Mouse (Mus musculus): ENCODE measurements around the gene Gpkow. TPM values are rescaled to one million over a fixed set of nuclear protein-coding genes. Genes with fewer than 3 reads are reported as not detected.

The Gpkow gene
- polyA plus RNA-seq (2012; rRNA removed): 30.8 and 32.1 TPM in 2 replicates

DNA sequence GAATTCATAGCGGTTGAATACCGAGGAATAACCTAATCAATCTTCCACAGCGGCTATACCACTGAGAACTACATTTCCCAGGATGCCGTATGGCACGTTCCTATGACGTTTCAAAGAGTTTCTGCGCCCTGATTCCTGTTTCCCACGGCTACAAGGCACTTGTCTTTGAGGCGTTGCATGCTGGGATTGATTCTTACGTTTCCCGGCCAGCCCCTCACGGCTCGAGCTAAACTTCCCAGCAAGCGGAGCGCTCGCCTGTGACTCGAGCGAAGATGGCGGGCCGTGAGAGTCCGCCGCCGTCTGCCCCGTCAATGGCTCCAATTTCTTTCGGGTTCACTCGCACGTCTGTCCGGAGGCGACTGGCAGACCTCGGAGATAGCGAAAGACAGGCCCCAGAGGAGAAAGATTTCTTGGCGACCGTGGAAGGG lies at the start of gene Gpkow:
Gene Gpkow, plus strand, starts transcription at position 178 of the 428 bp plus-strand sequence.

GRCm38 (mm10) chrX:7657221-7657639 lies 39.7 kb upstream of the Gpkow start, which contains the start of gene Prickle3:
Gene Prickle3 (plus strand): TSS chrX:7657260.

DNA sequence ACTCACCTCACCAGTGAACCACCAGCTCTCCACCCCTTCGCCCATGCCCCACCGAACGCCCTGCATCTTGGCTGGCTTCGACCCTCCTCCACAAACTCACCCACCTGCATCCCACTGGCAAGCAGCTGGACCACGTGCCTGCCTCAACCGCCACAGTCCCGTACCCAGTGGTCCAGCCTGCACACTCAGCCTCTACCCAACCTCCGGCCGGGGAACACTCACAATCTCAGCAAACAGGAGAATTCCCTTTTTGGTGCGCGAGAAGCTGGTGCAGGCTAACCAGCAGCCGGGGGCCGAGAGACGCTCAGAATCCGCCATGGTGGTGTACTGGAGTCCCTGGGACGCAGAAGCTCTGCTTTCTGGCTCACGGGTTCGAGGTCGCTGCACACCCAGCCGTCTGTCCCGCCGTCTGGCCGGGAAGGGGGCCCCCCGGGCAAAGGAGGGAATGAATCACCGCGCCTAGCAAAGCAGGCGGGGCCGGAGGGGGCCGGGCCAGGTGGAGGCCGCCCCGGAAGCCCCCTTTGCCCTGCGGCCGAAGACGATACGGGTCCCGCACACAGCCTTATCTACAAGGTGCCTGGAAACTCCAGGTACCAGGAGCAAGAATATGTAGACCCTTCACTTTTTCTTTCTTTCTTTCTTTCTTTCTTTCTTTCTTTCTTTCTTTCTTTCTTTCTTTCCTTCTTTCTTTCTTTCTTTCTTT lies 25.9 kb upstream of the Gpkow start, which contains the start of gene Plp2:
Gene Plp2, minus strand, starts transcription at position 470 of the 703 bp plus-strand sequence.

GRCm38 (mm10) chrX:7680864-7681263 lies 16.1 kb upstream of the Gpkow start, which contains the start of gene Magix:
Gene Magix (minus strand): TSS chrX:7681251.

DNA sequence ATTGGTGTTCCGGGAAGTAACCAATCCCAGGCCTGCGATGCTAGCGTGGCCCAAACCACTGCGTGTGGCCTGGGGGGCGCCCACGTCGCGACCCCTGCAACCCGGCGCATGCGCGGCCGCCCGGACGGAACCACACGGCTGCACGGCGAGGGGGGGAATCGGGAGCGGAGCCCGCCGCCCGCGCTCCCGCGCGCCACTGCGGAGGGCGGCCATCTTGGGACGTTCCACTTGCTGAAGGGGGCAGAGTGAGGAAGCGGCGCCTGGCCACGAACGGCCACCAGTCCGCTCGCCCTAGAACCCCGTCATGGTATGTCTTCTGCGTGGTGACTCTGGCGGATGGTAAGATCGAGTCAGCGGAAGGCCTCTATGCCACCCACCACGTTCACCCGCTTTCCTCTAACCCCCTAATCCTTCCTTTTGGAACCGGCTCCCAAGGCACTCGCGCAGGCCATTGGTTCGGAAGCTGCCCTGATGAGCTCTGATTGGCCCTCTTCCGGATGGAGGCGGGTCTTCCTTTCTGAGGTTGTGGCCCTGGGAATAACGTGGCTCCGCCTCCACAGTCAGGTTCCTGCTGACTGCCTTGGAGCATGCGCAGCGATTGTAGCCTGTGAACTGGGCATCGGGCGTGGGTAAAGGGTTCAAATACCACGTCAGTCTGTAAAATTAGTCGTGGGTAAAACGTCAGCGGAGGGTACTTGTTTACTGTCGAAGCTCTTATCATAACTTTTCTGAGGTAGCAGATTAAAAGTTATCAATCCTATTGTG lies 17.4 kb downstream of the Gpkow start, which contains the start of gene Wdr45:
Gene Wdr45, plus strand, starts transcription at position 199 of the 765 bp plus-strand sequence.

DNA sequence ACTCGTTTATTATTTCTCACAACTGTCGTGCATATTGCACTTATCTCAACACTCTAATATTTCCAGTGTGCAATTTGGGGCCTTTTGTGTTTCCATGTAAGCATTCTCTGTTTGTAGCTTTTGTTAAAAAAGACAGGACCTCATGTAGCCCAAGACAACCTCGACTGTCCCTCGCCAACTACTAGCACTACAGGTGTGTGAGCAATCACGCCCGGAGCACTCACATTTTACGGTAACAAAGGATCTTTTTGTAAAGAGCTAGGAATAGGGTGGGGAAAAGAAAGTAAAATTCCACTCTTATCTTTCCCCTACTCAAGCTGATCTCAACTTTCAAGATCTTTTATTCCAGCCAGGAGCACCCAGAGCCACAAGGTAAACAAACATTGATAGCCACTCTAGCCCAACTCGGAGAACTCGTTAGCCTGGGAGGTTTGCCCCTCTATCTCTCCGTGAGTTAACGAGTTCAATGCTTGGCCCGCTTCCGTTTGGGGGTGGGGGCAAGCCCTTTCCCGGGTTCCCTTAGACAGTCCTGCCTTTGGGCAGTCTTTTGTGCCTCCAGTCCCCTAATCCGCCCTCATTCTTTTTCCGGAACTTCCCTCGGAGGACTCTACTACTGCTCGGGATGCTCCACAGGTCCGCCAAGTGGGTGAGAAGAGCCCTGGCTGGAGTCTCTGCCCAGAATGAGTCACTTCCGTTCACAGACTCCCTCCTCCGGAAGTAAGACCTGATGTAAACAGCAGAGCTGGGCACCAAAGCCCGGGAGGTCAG lies 24.8 kb downstream of the Gpkow start, which contains the start of gene Gm45208:
Gene Gm45208, plus strand, starts transcription at position 732 of the 768 bp plus-strand sequence.

GRCm38 (mm10) chrX:7728215-7728921 lies 31.4 kb downstream of the Gpkow start, which contains the start of gene Praf2:
Gene Praf2 (plus strand): TSS chrX:7728439.

GRCm38 (mm10) chrX:7750432-7751116 lies 53.6 kb downstream of the Gpkow start, which contains the start of gene Ccdc120:
Gene Ccdc120 (minus strand): TSS chrX:7750905.

Other genes with a start within 250 kb of the Gpkow start
- gene Foxp3, start 123.5 kb upstream of the Gpkow start, polyA plus RNA-seq (2012; rRNA removed): 0.03 and 0.13 TPM in 2 replicates
- 10.0 and 10.6 TPM in 2 replicates for gene Ppp1r3f, start 122.8 kb upstream of the Gpkow start, polyA plus RNA-seq (2012; rRNA removed)
- gene Ccdc22, start 91.6 kb upstream of the Gpkow start, polyA plus RNA-seq (2012; rRNA removed): 30.5 and 31.7 TPM in 2 replicates
- gene Cacna1f, start 90.0 kb upstream of the Gpkow start, polyA plus RNA-seq (2012; rRNA removed): 0.22 and 0.35 TPM in 2 replicates
- 300 and 326 TPM in 2 replicates for gene Syp, start 58.7 kb upstream of the Gpkow start, polyA plus RNA-seq (2012; rRNA removed)
- gene Prickle3, start 39.9 kb upstream of the Gpkow start, polyA plus RNA-seq (2012; rRNA removed): 2.3 and 2.6 TPM in 2 replicates
- gene Plp2, start 25.7 kb upstream of the Gpkow start, polyA plus RNA-seq (2012; rRNA removed): 32.6 and 38.3 TPM in 2 replicates
- gene Magix, start 15.9 kb upstream of the Gpkow start, polyA plus RNA-seq (2012; rRNA removed): 0.31 and 0.51 TPM in 2 replicates
- 43.1 and 49.2 TPM in 2 replicates for gene Wdr45, start 17.2 kb downstream of the Gpkow start, polyA plus RNA-seq (2012; rRNA removed)
- gene Gm45208, start 25.1 kb downstream of the Gpkow start, polyA plus RNA-seq (2012; rRNA removed): 0.35 and 0.49 TPM in 2 replicates
- gene Praf2, start 31.3 kb downstream of the Gpkow start, polyA plus RNA-seq (2012; rRNA removed): 110 and 112 TPM in 2 replicates
- gene Ccdc120, start 53.8 kb downstream of the Gpkow start, polyA plus RNA-seq (2012; rRNA removed): 75.3 and 82.4 TPM in 2 replicates
- gene Tfe3, start 65.4 kb downstream of the Gpkow start, polyA plus RNA-seq (2012; rRNA removed): 10.8 and 12.2 TPM in 2 replicates
- 82.2 and 88.5 TPM in 2 replicates for gene Gripap1, start 92.6 kb downstream of the Gpkow start, polyA plus RNA-seq (2012; rRNA removed)
- gene Kcnd1, start 125.2 kb downstream of the Gpkow start, polyA plus RNA-seq (2012; rRNA removed): 5.8 and 6.5 TPM in 2 replicates
- 37.3 and 40.7 TPM in 2 replicates for gene Otud5, start 144.2 kb downstream of the Gpkow start, polyA plus RNA-seq (2012; rRNA removed)
- gene Pim2, start 181.1 kb downstream of the Gpkow start, polyA plus RNA-seq (2012; rRNA removed): 23.3 and 24.1 TPM in 2 replicates
- gene Slc35a2, start 186.9 kb downstream of the Gpkow start, polyA plus RNA-seq (2012; rRNA removed): 49.2 and 53.2 TPM in 2 replicates
- 198 and 220 TPM in 2 replicates for gene Pqbp1, start 202.1 kb downstream of the Gpkow start, polyA plus RNA-seq (2012; rRNA removed)
- 41.4 and 42.9 TPM in 2 replicates for gene Timm17b, start 202.2 kb downstream of the Gpkow start, polyA plus RNA-seq (2012; rRNA removed)
- not detected in 2 replicates for gene Gm10491, start 210.7 kb downstream of the Gpkow start, polyA plus RNA-seq (2012; rRNA removed)
- not detected in 2 replicates for gene Gm10490, start 212.4 kb downstream of the Gpkow start, polyA plus RNA-seq (2012; rRNA removed)
- gene Pcsk1n, start 222.7 kb downstream of the Gpkow start, polyA plus RNA-seq (2012; rRNA removed): 122 and 133 TPM in 2 replicates
- 0.07 and 0.17 TPM in 2 replicates for gene Eras, start 231.5 kb downstream of the Gpkow start, polyA plus RNA-seq (2012; rRNA removed)